Mouse (Mus musculus) stomach, embryonic 14.5 days (tissue): Measurements from ENCODE around the gene Gm11554. TPM values are rescaled to one million over a fixed set of nuclear protein-coding genes. Genes with fewer than 3 reads are reported as not detected.
"Not testable (repeated sequence)": the region's sequence is repeated elsewhere in the genome, so short reads cannot be mapped to it uniquely, and the experiment has no call there.

Experiments used
- ATAC-seq: fragments of 200-750 bp; cut with Nextera tagmentation; 2 replicates; pipeline ENCODE4 v1.8.0; 2017; ENCODE audit warnings: low read depth, moderate TSS enrichment; ENCODE audit not compliant: insufficient number of reproducible peaks, insufficient read depth, low FRiP score
- H3K27ac ChIP-seq: fragments of 300-500 bp; sonication (generic); 2 replicates; pipeline ENCODE4 v1.5.1; 2014; ENCODE audit warnings: mild to moderate bottlenecking, low read length, moderate library complexity, mixed read lengths
- H3K27me3 ChIP-seq: fragments of 300-500 bp; sonication (generic); 2 replicates; pipeline ENCODE4 v1.6.1; 2014; ENCODE audit warnings: low read length, control low read depth, mixed read lengths; ENCODE audit not compliant: control insufficient read depth, insufficient read depth
- H3K36me3 ChIP-seq: fragments of 300-500 bp; sonication (generic); 2 replicates; pipeline ENCODE4 v1.6.1; 2014; ENCODE audit warnings: mild to moderate bottlenecking, control low read depth, low read length, moderate library complexity, mixed read lengths; ENCODE audit not compliant: control insufficient read depth, insufficient read depth
- H3K4me1 ChIP-seq: fragments of 300-500 bp; sonication (generic); 2 replicates; pipeline ENCODE4 v1.6.1; 2014; ENCODE audit warnings: low read length, control low read depth, mixed read lengths; ENCODE audit not compliant: control insufficient read depth, insufficient read depth
- H3K4me2 ChIP-seq: fragments of 300-500 bp; sonication (generic); replicated peaks from 2 replicates; pipeline ENCODE4 v1.6.1; 2014; ENCODE audit warnings: low read depth, low read length, control low read depth
- H3K4me3 ChIP-seq: fragments of 300-500 bp; sonication (generic); 2 replicates; pipeline ENCODE4 v1.5.1; 2014; ENCODE audit warnings: low read depth, low read length, control low read depth
- H3K9ac ChIP-seq: fragments of 300-500 bp; sonication (generic); replicated peaks from 2 replicates; pipeline ENCODE4 v1.6.1; 2014; ENCODE audit warnings: low read depth, mild to moderate bottlenecking, control low read depth, low read length, moderate library complexity, mixed read lengths
- H3K9me3 ChIP-seq: fragments of 300-500 bp; sonication (generic); 2 replicates; pipeline ENCODE4 v1.6.1; 2016; ENCODE audit warnings: low read depth, low read length, control low read depth; ENCODE audit not compliant: control insufficient read depth
- WGBS: fragments of 180-500 bp; shearing (Covaris S2); extraction: QIAGEN DNeasy Blood & Tissue Kit; methylation state at CpG from one replicate; pipeline ENCODE4 v1.1.7; 2014; 5-methylcytosine and 5-hydroxymethylcytosine counted together
- polyA plus RNA-seq: library from polyadenylated mRNA; unstranded; fragments of >200 nt; fragmentation: Nextera tagmentation; extraction: Ambion mirVana; gene quantifications from 2 replicates; pipeline ENCODE4 v1.2.1, GENCODE M21; 2014

The Gm11554 gene
- polyA plus RNA-seq = not detected in 2 replicates

GRCm38 (mm10) chr11:99804346-99804745, at the start of gene Gm11554:
Gene Gm11554, minus strand, starts transcription at chr11:99804446.
- not testable (repeated sequence) for H3K36me3 ChIP-seq
- WGBS = no CpG with 5 or more reads among the region's 1 CpGs

GRCm38 (mm10) chr11:99851508-99851907, 47.3 kb upstream of the Gm11554 start, which contains the start of gene Krtap4-16:
Gene Krtap4-16, minus strand, starts transcription at chr11:99851608.
- Histone ChIP-seq H3K27me3 (no peaks in the 10 kb centered on the region), H3K4me2 (no peak within 1 kb of the TSS), H3K9ac (no peak within 1 kb of the TSS), H3K36me3 (no peaks in the 10 kb centered on the region), H3K4me3 (no peak within 1 kb of the TSS), H3K27ac (no peak within 1 kb of the TSS), H3K9me3 (no peaks in the 10 kb centered on the region), H3K4me1 (no peaks in the 10 kb centered on the region)
- no peak for ATAC-seq

More at GRCm38 (mm10) chr11:99804346-99804745, at the start of gene Gm11554:
- not testable (repeated sequence) for H3K4me2 ChIP-seq, ATAC-seq, H3K27ac ChIP-seq, H3K9me3 ChIP-seq, H3K9ac ChIP-seq, H3K4me3 ChIP-seq, H3K4me1 ChIP-seq, H3K27me3 ChIP-seq

GRCm38 (mm10) chr11:99846746-99847145, 42.5 kb upstream of the Gm11554 start:
- H3K27ac ChIP-seq = no peak overlapping the region
- no peak for ATAC-seq
- H3K27me3 ChIP-seq = no peaks in the 10 kb centered on the region
- no peak overlapping the region for H3K4me2 ChIP-seq
- no peaks in the 10 kb centered on the region for H3K9me3 ChIP-seq
- H3K9ac ChIP-seq = no peak overlapping the region
- H3K4me1 ChIP-seq = no peaks in the 10 kb centered on the region
- H3K4me3 ChIP-seq = no peak overlapping the region
- no peaks in the 10 kb centered on the region for H3K36me3 ChIP-seq
- WGBS = 81% methylated on average over 2 of the region's 2 CpGs

GRCm38 (mm10) chr11:99842185-99842584, 37.9 kb upstream of the Gm11554 start:
- Histone ChIP-seq H3K4me1 (no peaks in the 10 kb centered on the region), H3K27me3 (no peaks in the 10 kb centered on the region), H3K9me3 (no peaks in the 10 kb centered on the region), H3K9ac (no peak overlapping the region), H3K36me3 (no peaks in the 10 kb centered on the region), H3K4me3 (no peak overlapping the region), H3K27ac (no peak overlapping the region), H3K4me2 (no peak overlapping the region)
- 65% methylated on average over 1 of the region's 1 CpGs for WGBS
- no peak for ATAC-seq

- ATAC-seq = no peak
- no peaks in the 10 kb centered on the region for H3K9me3 ChIP-seq
- H3K27ac ChIP-seq = no peak within 1 kb of the TSS
- H3K4me1 ChIP-seq = no peaks in the 10 kb centered on the region
- H3K4me2 ChIP-seq = no peak within 1 kb of the TSS
- H3K27me3 ChIP-seq = no peaks in the 10 kb centered on the region
- WGBS = 67% methylated on average over 1 of the region's 1 CpGs
- no peak within 1 kb of the TSS for H3K4me3 ChIP-seq
- H3K9ac ChIP-seq = no peak within 1 kb of the TSS
- H3K36me3 ChIP-seq = no peaks in the 10 kb centered on the region
These were observed 33.7 kb upstream of the Gm11554 start, which contains the start of gene 2300003K06Rik for GRCm38 (mm10) chr11:99837966-99838365. Gene 2300003K06Rik, minus strand, starts transcription at chr11:99838066.

- H3K27ac ChIP-seq = not testable (repeated sequence)
These were observed 11.3 kb upstream of the Gm11554 start, which contains the start of gene Gm11564 for GRCm38 (mm10) chr11:99815566-99815965. Gene Gm11564, minus strand, starts transcription at chr11:99815666.

GRCm38 (mm10) chr11:99809792-99810191, 5.5 kb upstream of the Gm11554 start, which contains the start of gene Krtap4-13:
Gene Krtap4-13, minus strand, starts transcription at chr11:99809892.
- not testable (repeated sequence) for H3K27me3 ChIP-seq, H3K27ac ChIP-seq, H3K4me2 ChIP-seq, H3K4me1 ChIP-seq, H3K9me3 ChIP-seq, H3K9ac ChIP-seq, H3K36me3 ChIP-seq, H3K4me3 ChIP-seq, ATAC-seq

More at GRCm38 (mm10) chr11:99815566-99815965, 11.3 kb upstream of the Gm11554 start, which contains the start of gene Gm11564:
- not testable (repeated sequence) for H3K4me2 ChIP-seq, ATAC-seq, H3K4me1 ChIP-seq, H3K9ac ChIP-seq, H3K27me3 ChIP-seq, H3K36me3 ChIP-seq, H3K4me3 ChIP-seq, H3K9me3 ChIP-seq
- WGBS = 81% methylated on average over 2 of the region's 2 CpGs

- H3K4me3 ChIP-seq, H3K9ac ChIP-seq, H3K36me3 ChIP-seq, ATAC-seq, H3K9me3 ChIP-seq, H3K4me2 ChIP-seq, H3K4me1 ChIP-seq, H3K27me3 ChIP-seq, H3K27ac ChIP-seq: not testable (repeated sequence)
- no CpG with 5 or more reads among the region's 1 CpGs for WGBS
These were observed 5.4 kb downstream of the Gm11554 start, which contains the start of gene Gm11569 for GRCm38 (mm10) chr11:99798832-99799231. Gene Gm11569, minus strand, starts transcription at chr11:99798932.

GRCm38 (mm10) chr11:99793367-99793766, 10.9 kb downstream of the Gm11554 start, which contains the start of gene Gm11596:
Gene Gm11596, minus strand, starts transcription at chr11:99793467.
- no peaks in the 10 kb centered on the region for H3K36me3 ChIP-seq
- ATAC-seq = no peak
- H3K4me1 ChIP-seq = no peaks in the 10 kb centered on the region
- WGBS = 75% methylated on average over 2 of the region's 2 CpGs
- H3K27me3 ChIP-seq = no peaks in the 10 kb centered on the region
- H3K27ac ChIP-seq = no peak within 1 kb of the TSS
- no peaks in the 10 kb centered on the region for H3K9me3 ChIP-seq
- no peak within 1 kb of the TSS for H3K9ac ChIP-seq
- H3K4me3 ChIP-seq = no peak within 1 kb of the TSS
- H3K4me2 ChIP-seq = no peak within 1 kb of the TSS
